Mouse (Mus musculus): Measurements from ENCODE around the gene Evi2.

GRCm38 (mm10) chr11:79573836-79574235 lies 43.4 kb upstream of the Evi2 start:
- TF ChIP-seq POLR2A (IDR thresholded peaks at IDR 0.05; ENCODE audit: borderline replicate concordance, insufficient read depth, low read length) (no peak), CTCF (IDR thresholded peaks at IDR 0.05; ENCODE audit: borderline replicate concordance, insufficient read depth, low read depth, low read length) (no peak)

Data from cerebellum, adult 2 months (tissue).